Comparison of ENCODE assay signal across 11 mouse cellular contexts in the genomic region with DNA sequence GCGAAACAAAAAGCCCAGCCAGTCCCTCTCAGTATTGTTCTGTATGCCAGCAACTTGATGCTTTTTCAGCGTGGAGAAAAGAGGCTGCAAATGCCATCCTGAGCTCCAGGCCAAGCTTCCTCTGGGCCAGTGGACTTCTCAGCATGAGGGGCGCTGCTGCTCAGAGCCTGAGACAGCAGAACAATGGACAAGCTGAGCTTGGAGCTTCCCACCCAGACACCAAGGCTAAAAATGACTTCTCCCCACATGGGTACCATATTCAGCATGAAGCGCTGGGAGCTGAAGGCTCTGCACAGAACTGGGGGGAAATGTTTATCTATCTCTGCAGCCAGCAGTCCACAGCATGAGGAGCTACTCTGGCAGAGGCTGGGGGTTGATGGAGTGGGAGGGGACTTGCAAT.
DNase-seq lines count a peak whose midpoint lies in the region; TF ChIP-seq lines count a peak whose summit lies in the region.
"Had no signal": no experiment of that assay in that cellular context is flagged by ENCODE, and none has a peak within 500 bp of the region (broad histone marks: within the 10 kb centered on the region; RNA-seq: fewer than 3 reads in every experiment).

No protein-coding gene starts in this region.

- peak overlapping the region; percentile 53; the same call in 1 of the 2 replicates for H3K27ac ChIP-seq in layer of hippocampus, adult 2 months
- H3K27ac ChIP-seq: forebrain, embryonic 13.5 days had no signal

- TF ChIP-seq CTCF in layer of hippocampus, adult 2 months (conservative IDR thresholded peaks at IDR 0.05): no peak

- no peak overlapping the region for H3K4me3 ChIP-seq in layer of hippocampus, adult 2 months
- H3K4me3 ChIP-seq: forebrain, embryonic 13.5 days had no signal

- peak; percentile 5 for DNase-seq in cerebellum, adult 9-10 months
- no peak for DNase-seq in cerebellum, adult 11-12 months
- no peak for DNase-seq in layer of hippocampus, adult 2 months (ENCODE audit: low spot score in 2 of 2)
- DNase-seq in layer of hippocampus, postnatal 36 days: no peak
- DNase-seq in right cerebral cortex, adult 2 months (ENCODE audit: low spot score in 2 of 2): peak; percentile 36 to 53
- DNase-seq in right cerebral cortex, adult 18-20 months: no peak
- no peak for DNase-seq in ovary, postnatal 10 days (ENCODE audit: low spot score)
- DNase-seq in adrenal gland, adult 18-20 months (ENCODE audit: low spot score in 2 of 2): no peak
- DNase-seq: adrenal gland, postnatal 25 days; lung, postnatal 14 days had no signal

Comparison
In these comparisons a context has a peak if more than half of its experiments do, and no peak if none do; other contexts are left out.
1. DNase-seq: peak in cerebellum, adult 9-10 months (single experiment) and right cerebral cortex, adult 2 months (2 of 2); none in cerebellum, adult 11-12 months (single experiment), layer of hippocampus, adult 2 months (0 of 2), layer of hippocampus, postnatal 36 days (0 of 2), right cerebral cortex, adult 18-20 months (single experiment), ovary, postnatal 10 days (single experiment) and adrenal gland, adult 18-20 months (0 of 2).